Mouse (Mus musculus): Measurements from ENCODE around the gene Fgf14. TPM values are rescaled to one million over a fixed set of nuclear protein-coding genes. Genes with fewer than 3 reads are reported as not detected.

Fgf14 gene
- total and polyA plus RNA-seq, 3 experiments: not detected

- H3K9ac ChIP-seq (ENCODE audit: control insufficient read depth, low read depth, low read length, poor library complexity, severe bottlenecking): no peak overlapping the region
- H3K79me2 ChIP-seq (ENCODE audit: control insufficient read depth, insufficient read depth, low read length, poor library complexity): no peaks in the 10 kb centered on the region
- no peak overlapping the region for H3K4me3 ChIP-seq (ENCODE audit: control insufficient read depth in 1 of 2, insufficient read depth in 1 of 2, low read depth in 2 of 2, low read length in 2 of 2)
- TF ChIP-seq MAFK (IDR thresholded peaks at IDR 0.05; ENCODE audit: borderline replicate concordance, low read depth, low read length) (no peak), CHD1 (IDR thresholded peaks at IDR 0.05; ENCODE audit: low read depth, low read length) (no peak), SMC3 (IDR thresholded peaks at IDR 0.05; ENCODE audit: low read depth, low read length) (no peak), USF2 (IDR thresholded peaks at IDR 0.05; ENCODE audit: borderline replicate concordance in 1 of 2, insufficient read depth in 1 of 2, low read depth in 1 of 2, low read length in 2 of 2) (no peak), E2F4 (IDR thresholded peaks at IDR 0.05; ENCODE audit: borderline replicate concordance, low read depth, low read length) (no peak), SIN3A (IDR thresholded peaks at IDR 0.05; ENCODE audit: low read length) (no peak), MAX (IDR thresholded peaks at IDR 0.05; ENCODE audit: low read length) (no peak)
- H3K27me3 ChIP-seq (ENCODE audit: control insufficient read depth in 1 of 2, insufficient read depth in 2 of 2, low read length in 2 of 2): no peaks in the 10 kb centered on the region
- H3K36me3 ChIP-seq (ENCODE audit: control insufficient read depth in 1 of 2, insufficient read depth in 2 of 2, low read length in 2 of 2): no peaks in the 10 kb centered on the region
- H3K9me3 ChIP-seq (replicated peaks; ENCODE audit: insufficient read depth, low read length): no peaks in the 10 kb centered on the region
- DNase-seq (ENCODE audit: low read depth, low spot score): no peak
- no peak overlapping the region for H3K27ac ChIP-seq (ENCODE audit: control insufficient read depth, low read depth, low read length)
- H3K4me1 ChIP-seq (ENCODE audit: control insufficient read depth in 1 of 2, insufficient read depth in 2 of 2, low read length in 2 of 2): no peaks in the 10 kb centered on the region
Observed at GRCm38 (mm10) chr14:124163618-124164185, 513.2 kb downstream of the Fgf14 start.

GRCm38 (mm10) chr14:124147378-124147777 lies 529.5 kb downstream of the Fgf14 start:
- no peaks in the 10 kb centered on the region for H3K4me1 ChIP-seq (ENCODE audit: control insufficient read depth in 1 of 2, insufficient read depth in 2 of 2, low read length in 2 of 2)
- no peaks in the 10 kb centered on the region for H3K27me3 ChIP-seq (ENCODE audit: control insufficient read depth in 1 of 2, insufficient read depth in 2 of 2, low read length in 2 of 2)
- TF ChIP-seq SMC3 (IDR thresholded peaks at IDR 0.05; ENCODE audit: low read depth, low read length): peak; percentile 16; the same call in 1 of the 2 replicates
- TF ChIP-seq KAT2A (conservative IDR thresholded peaks at IDR 0.05; ENCODE audit: low read depth, low read length): no peak
- TF ChIP-seq CTCF (IDR thresholded peaks at IDR 0.05 in 2 of 3, conservative IDR thresholded peaks at IDR 0.05 in 1 of 3; ENCODE audit: control insufficient read depth in 1 of 3, insufficient read depth in 1 of 3, low read depth in 2 of 3, low read length in 3 of 3, poor library complexity in 1 of 3, severe bottlenecking in 1 of 3): peak in 1 of 3 experiments; percentile 5; a peak in 1 of 6 replicates
- no peak overlapping the region for H3K27ac ChIP-seq (ENCODE audit: control insufficient read depth, low read depth, low read length)
- no peak for DNase-seq (ENCODE audit: low read depth, low spot score)
- no peaks in the 10 kb centered on the region for H3K79me2 ChIP-seq (ENCODE audit: control insufficient read depth, insufficient read depth, low read length, poor library complexity)
- H3K9me3 ChIP-seq (replicated peaks; ENCODE audit: insufficient read depth, low read length): no peaks in the 10 kb centered on the region
- no peak overlapping the region for H3K9ac ChIP-seq (ENCODE audit: control insufficient read depth, low read depth, low read length, poor library complexity, severe bottlenecking)
- H3K36me3 ChIP-seq (ENCODE audit: control insufficient read depth in 1 of 2, insufficient read depth in 2 of 2, low read length in 2 of 2): no peaks in the 10 kb centered on the region
- no peak overlapping the region for H3K4me3 ChIP-seq (ENCODE audit: control insufficient read depth in 1 of 2, insufficient read depth in 1 of 2, low read depth in 2 of 2, low read length in 2 of 2)

GRCm38 (mm10) chr14:124107205-124107873 lies 569.6 kb downstream of the Fgf14 start:
- no peak for DNase-seq (ENCODE audit: low read depth, low spot score)
- Histone ChIP-seq H3K27ac (ENCODE audit: control insufficient read depth, low read depth, low read length) (no peak overlapping the region), H3K9me3 (replicated peaks; ENCODE audit: insufficient read depth, low read length) (no peaks in the 10 kb centered on the region), H3K27me3 (ENCODE audit: control insufficient read depth in 1 of 2, insufficient read depth in 2 of 2, low read length in 2 of 2) (no peaks in the 10 kb centered on the region), H3K36me3 (ENCODE audit: control insufficient read depth in 1 of 2, insufficient read depth in 2 of 2, low read length in 2 of 2) (no peaks in the 10 kb centered on the region), H3K4me1 (ENCODE audit: control insufficient read depth in 1 of 2, insufficient read depth in 2 of 2, low read length in 2 of 2) (no peaks in the 10 kb centered on the region), H3K9ac (ENCODE audit: control insufficient read depth, low read depth, low read length, poor library complexity, severe bottlenecking) (no peak overlapping the region), H3K79me2 (ENCODE audit: control insufficient read depth, insufficient read depth, low read length, poor library complexity) (no peaks in the 10 kb centered on the region), H3K4me3 (ENCODE audit: control insufficient read depth in 1 of 2, insufficient read depth in 1 of 2, low read depth in 2 of 2, low read length in 2 of 2) (no peak overlapping the region)
- no peak for TF ChIP-seq SIN3A (IDR thresholded peaks at IDR 0.05; ENCODE audit: low read length)

Measured in MEL (cell line).